Mouse (Mus musculus) bone marrow, adult 2 months (tissue): Measurements from ENCODE around the gene Stk38.

ENCODE experiments used
- CTCF ChIP-seq: fragments of 200-500 bp; IDR thresholded peaks from 2 replicates; pipeline ENCODE4 v1.5.1; 2011; ENCODE audit warnings: low read length, control low read depth; ENCODE audit not compliant: control insufficient read depth, insufficient read depth
- POLR2A ChIP-seq: fragments of 200-500 bp; IDR thresholded peaks from 2 replicates; pipeline ENCODE4 v1.6.1; 2011; ENCODE audit warnings: low read depth, mild to moderate bottlenecking, control low read depth, low read length, borderline replicate concordance; ENCODE audit not compliant: control insufficient read depth

DNA sequence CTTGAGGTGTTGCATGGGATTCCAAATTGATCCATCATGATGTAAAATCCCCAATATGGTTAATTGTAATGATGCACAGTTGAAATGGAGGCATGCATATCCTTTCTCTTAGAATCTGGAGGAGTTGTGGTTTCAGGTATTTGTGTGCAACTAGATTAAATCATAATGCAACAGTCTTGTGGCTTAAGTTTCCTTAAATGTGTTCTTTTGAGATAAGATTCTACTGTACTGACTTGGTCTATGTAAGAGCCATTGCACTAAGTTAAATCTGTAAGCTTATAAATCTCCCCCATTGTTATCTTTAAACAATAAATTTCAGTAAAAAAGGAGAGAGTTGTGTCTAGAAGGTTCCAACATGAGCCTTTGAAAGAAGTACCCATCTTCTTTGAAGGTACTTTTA lies 34.8 kb upstream of the Stk38 start:
- TF ChIP-seq POLR2A (no peak), CTCF (no peak)
